Mouse (Mus musculus) spleen, adult 2 months (tissue): Measurements from ENCODE around the gene Gpr135.

ENCODE experiments used
- CTCF ChIP-seq: fragments of 200-500 bp; IDR thresholded peaks from 2 replicates; pipeline ENCODE4 v1.5.1; 2011; ENCODE audit warnings: mild to moderate bottlenecking, inconsistent platforms; ENCODE audit not compliant: insufficient read depth, insufficient read length, insufficient replicate concordance; ENCODE audit errors: extremely low read depth
- POLR2A ChIP-seq: fragments of 200-500 bp; IDR thresholded peaks from 2 replicates; pipeline ENCODE4 v1.6.1; 2011; ENCODE audit warnings: low read depth, low read length, inconsistent platforms

GRCm38 (mm10) chr12:72070327-72071269 is at the start of gene Gpr135:
- TF ChIP-seq CTCF (peak; percentile 83), POLR2A (no peak)
